Mouse (Mus musculus): ENCODE measurements at regions not wholly inside any gene's neighbourhood (a gene's known extent, or its start where the extent isn't known, plus 50 kb on each side); places are given as distances from the start of the nearest gene placed in this dataset.

DNA sequence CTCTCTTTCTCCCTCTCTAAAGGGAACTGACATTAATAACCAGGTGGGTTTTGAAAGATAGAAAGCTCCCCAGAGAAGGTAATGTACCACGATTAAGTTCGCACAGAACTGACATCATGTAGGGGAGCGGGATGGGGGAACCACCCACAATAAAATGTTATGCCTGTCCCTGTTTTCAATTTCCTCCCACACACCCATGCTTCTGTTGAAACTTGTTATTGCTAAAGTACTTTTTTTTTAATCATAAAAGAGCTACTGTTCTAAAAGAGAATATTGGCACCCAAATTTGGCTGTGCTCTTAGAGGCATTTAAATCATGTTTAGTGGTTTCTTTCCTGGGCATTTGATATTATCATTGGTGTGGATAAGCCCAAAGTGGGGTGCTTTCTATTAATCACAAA is 82.6 kb upstream of the Phactr1 start:
- no peak for TF ChIP-seq GATA1 (IDR thresholded peaks at IDR 0.05; ENCODE audit: borderline replicate concordance, low read length)
- no peak for TF ChIP-seq FLI1 (IDR thresholded peaks at IDR 0.05; ENCODE audit: low read length)
